In the genomic region with DNA sequence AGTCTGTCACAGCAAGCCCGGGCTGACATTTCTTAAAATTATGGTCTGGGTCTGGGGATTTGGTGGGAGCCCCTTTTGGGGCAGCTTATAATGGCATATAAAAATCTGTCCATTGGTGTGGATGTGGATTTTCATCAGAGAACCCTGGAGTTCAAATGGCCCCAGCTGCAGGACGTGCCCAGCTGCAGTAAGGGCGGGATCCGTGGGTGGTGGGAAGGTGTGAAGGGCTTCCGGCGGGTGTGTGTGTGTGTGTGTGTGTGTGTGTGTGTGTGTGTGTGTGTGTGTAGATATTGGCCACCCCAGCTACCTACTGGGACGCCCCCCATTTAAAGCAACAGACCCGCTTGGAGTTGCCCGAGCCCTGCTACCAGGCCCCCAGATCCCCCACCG, we compare ENCODE assay signal across 8 mouse cellular contexts. TPM values are rescaled to one million over a fixed set of nuclear protein-coding genes. Genes with fewer than 3 reads are reported as not detected.
DNase-seq lines count a peak whose midpoint lies in the region; ATAC-seq and TF ChIP-seq lines count a peak whose summit lies in the region.

No protein-coding gene starts in this region.

- H3K4me2 ChIP-seq in liver, embryonic 15.5 days = peak overlapping the region; percentile 74

- H3K9me3 ChIP-seq in liver, embryonic 15.5 days (replicated peaks) = no peaks in the 10 kb centered on the region

- 0 out of 2 replicates have a peak, but pooled peaks have one; percentile 2 for ATAC-seq in liver, embryonic 15.5 days (ENCODE audit: insufficient read depth)

- WGBS in liver, embryonic 15.5 days (ENCODE audit: insufficient replicate concordance) = 3% methylated on average over 9 of the region's 10 CpGs
- 3% methylated on average over 10 of the region's 10 CpGs for WGBS in thymus, adult 2 months

- peak overlapping the region; percentile 82 for H3K27ac ChIP-seq in testis, adult 2 months (ENCODE audit: control insufficient read depth, insufficient read depth, low read depth, low read length)
- H3K27ac ChIP-seq in liver, embryonic 15.5 days (replicated peaks) = peak overlapping the region; percentile 83
- H3K27ac ChIP-seq in thymus, adult 2 months (ENCODE audit: control insufficient read depth, insufficient read depth, low read length) = no peak overlapping the region

- no peaks in the 10 kb centered on the region for H3K36me3 ChIP-seq in testis, adult 2 months (ENCODE audit: control insufficient read depth, insufficient read depth, low read length)
- no peaks in the 10 kb centered on the region for H3K36me3 ChIP-seq in liver, embryonic 15.5 days (replicated peaks)
- H3K36me3 ChIP-seq in thymus, adult 2 months (ENCODE audit: control insufficient read depth, insufficient read depth, low read length) = no peaks in the 10 kb centered on the region

- peaks cover 45% of the 10 kb centered on the region for H3K4me1 ChIP-seq in testis, adult 2 months (ENCODE audit: control insufficient read depth, insufficient read depth, low read length)
- peaks cover 24% of the 10 kb centered on the region for H3K4me1 ChIP-seq in liver, embryonic 15.5 days (replicated peaks)
- H3K4me1 ChIP-seq in thymus, adult 2 months (replicated peaks; ENCODE audit: control insufficient read depth, insufficient read depth, low read length) = peaks cover 43% of the 10 kb centered on the region

- DNase-seq in frontal cortex, postnatal 36 days (ENCODE audit: low spot score in 2 of 2) = peak; percentile 35 to 40
- DNase-seq in frontal cortex, postnatal 10 days (ENCODE audit: low spot score in 2 of 2) = no peak
- no peak for DNase-seq in testis, postnatal 14 days (ENCODE audit: low spot score)
- no peak for DNase-seq in thymus, adult 2 months
- no peak for DNase-seq in adrenal gland, adult 8-10 months
- DNase-seq in ovary, adult 18-20 months (ENCODE audit: low spot score) = no peak

- TF ChIP-seq CTCF in testis, adult 2 months (IDR thresholded peaks at IDR 0.05; ENCODE audit: control insufficient read depth, insufficient read depth, insufficient replicate concordance, low read depth, low read length) = no peak
- TF ChIP-seq CTCF in thymus, adult 2 months (IDR thresholded peaks at IDR 0.05; ENCODE audit: borderline replicate concordance, control insufficient read depth, extremely low read depth, insufficient read depth, low read length, poor library complexity) = no peak

- H3K4me3 ChIP-seq in testis, adult 2 months (ENCODE audit: control insufficient read depth, low read depth, low read length) = peak overlapping the region; percentile 82
- H3K4me3 ChIP-seq in liver, embryonic 15.5 days (replicated peaks) = peak overlapping the region; percentile 51
- H3K4me3 ChIP-seq in thymus, adult 2 months (ENCODE audit: control insufficient read depth, insufficient read depth, low read length) = peak overlapping the region; percentile 39

- H3K27me3 ChIP-seq in testis, adult 2 months (ENCODE audit: control insufficient read depth, insufficient read depth, low read length) = peaks cover 2% of the 10 kb centered on the region
- peaks cover 95% of the 10 kb centered on the region for H3K27me3 ChIP-seq in liver, embryonic 15.5 days
- peaks cover 13% of the 10 kb centered on the region for H3K27me3 ChIP-seq in thymus, adult 2 months (ENCODE audit: control insufficient read depth, insufficient read depth, low read length)

- TF ChIP-seq POLR2A in testis, adult 2 months (IDR thresholded peaks at IDR 0.05; ENCODE audit: control insufficient read depth, low read depth, low read length) = no peak
- TF ChIP-seq POLR2A in thymus, adult 2 months (IDR thresholded peaks at IDR 0.05; ENCODE audit: control insufficient read depth, extremely low read depth, insufficient read depth, low read length, poor library complexity) = no peak

- peak overlapping the region; percentile 37; the same call in 1 of the 2 replicates for H3K9ac ChIP-seq in liver, embryonic 15.5 days

RNA-seq across cellular contexts. Expression of a gene that starts 1.2 kb away (rescaled TPM):
- polyA plus RNA-seq in testis, adult 2 months (2012; rRNA removed) = 7.6 and 14.4 TPM in 2 replicates
- polyA plus RNA-seq in liver, embryonic 15.5 days (2015; fragmentation: Nextera tagmentation; extraction: Ambion mirVana) = 105 and 126 TPM in 2 replicates
- 114 and 118 TPM in 2 replicates for polyA plus RNA-seq in thymus, adult 2 months (2012; rRNA removed)
- total RNA-seq in adrenal gland, adult 8-10 months (2022) = 100 to 1,000 TPM; 302 to 463 (median 440) TPM

Comparison
In these comparisons a context has a peak if more than half of its experiments do, and no peak if none do; other contexts are left out.
1. DNase-seq: peak in frontal cortex, postnatal 36 days (2 of 2); none in frontal cortex, postnatal 10 days (0 of 2), testis, postnatal 14 days (single experiment), thymus, adult 2 months (single experiment), adrenal gland, adult 8-10 months (single experiment) and ovary, adult 18-20 months (single experiment).
2. Peak in every context shown above with its lines, with median percentiles within 50 percentile points of each other: H3K4me3 ChIP-seq.